ENCODE assay signal across 13 mouse cellular contexts in the genomic region with DNA sequence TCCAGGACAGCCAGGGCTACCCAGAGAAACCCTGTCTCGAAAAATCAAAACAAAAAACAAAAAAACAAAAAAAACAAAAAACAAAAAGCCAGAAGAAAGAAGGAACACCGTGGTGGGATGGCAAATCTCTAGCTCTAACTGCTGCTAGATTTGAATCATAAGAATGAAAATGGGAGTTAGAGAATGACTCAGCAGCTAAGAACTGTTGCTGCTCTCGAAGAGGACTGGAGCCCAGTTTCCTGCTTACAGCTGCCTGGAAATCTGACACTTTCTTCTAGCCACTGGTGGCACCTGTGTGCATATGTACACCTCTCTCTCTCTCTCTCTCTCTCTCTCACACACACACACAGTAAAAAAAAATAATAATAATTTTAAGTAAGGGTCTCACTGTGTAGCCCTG. TPM values are rescaled to one million over a fixed set of nuclear protein-coding genes. Genes with fewer than 3 reads are reported as not detected.
A peak's percentile ranks its signal among the peaks of the same experiment; 100 is the strongest.
DNase-seq lines count a peak whose midpoint lies in the region; ATAC-seq and TF ChIP-seq lines count a peak whose summit lies in the region.
"Had no signal": no experiment of that assay in that cellular context is flagged by ENCODE, and none has a peak within 500 bp of the region (broad histone marks: within the 10 kb centered on the region; RNA-seq: fewer than 3 reads in every experiment).

No protein-coding gene starts in this region.

- no peaks in the 10 kb centered on the region for H3K9me3 ChIP-seq in heart, embryonic 15.5 days (replicated peaks)
- H3K9me3 ChIP-seq in heart, embryonic 12.5 days (replicated peaks): no peaks in the 10 kb centered on the region
- no peaks in the 10 kb centered on the region for H3K9me3 ChIP-seq in liver, embryonic 13.5 days (replicated peaks)
- H3K9me3 ChIP-seq: midbrain, embryonic 12.5 days; neural tube, embryonic 12.5 days had no signal

- ATAC-seq in heart, embryonic 15.5 days (replicated peaks; ENCODE audit: insufficient number of reproducible peaks, insufficient read depth, low FRiP score, low read depth): no peak
- no peak for ATAC-seq in heart, embryonic 12.5 days (ENCODE audit: insufficient number of reproducible peaks, low FRiP score)
- no peak for ATAC-seq in liver, embryonic 13.5 days (ENCODE audit: low read depth)
- no peak for ATAC-seq in monocyte, adult 5-6 weeks (replicated peaks; ENCODE audit: insufficient number of reproducible peaks, low FRiP score, low TSS enrichment, poor library complexity, severe bottlenecking)
- ATAC-seq in frontal cortex, adult (ENCODE audit: low TSS enrichment): no peak

- TF ChIP-seq CTCF in bone marrow macrophage, adult 2 months (IDR thresholded peaks at IDR 0.05; ENCODE audit: low read depth, low read length): no peak

- no peak overlapping the region for H3K4me2 ChIP-seq in heart, embryonic 15.5 days
- H3K4me2 ChIP-seq in heart, embryonic 12.5 days: no peak overlapping the region
- H3K4me2 ChIP-seq in liver, embryonic 13.5 days: peak overlapping the region; percentile 37
- H3K4me2 ChIP-seq: midbrain, embryonic 12.5 days; neural tube, embryonic 12.5 days had no signal

- peaks cover 10% of the 10 kb centered on the region for H3K4me1 ChIP-seq in heart, embryonic 15.5 days (replicated peaks)
- H3K4me1 ChIP-seq in heart, embryonic 12.5 days (replicated peaks): peaks cover 23% of the 10 kb centered on the region
- H3K4me1 ChIP-seq in bone marrow macrophage, adult 2 months (ENCODE audit: control insufficient read depth, insufficient read depth, low read length): peaks cover 15% of the 10 kb centered on the region
- peaks cover 81% of the 10 kb centered on the region for H3K4me1 ChIP-seq in liver, embryonic 13.5 days (replicated peaks)
- H3K4me1 ChIP-seq: midbrain, embryonic 12.5 days; neural tube, embryonic 12.5 days had no signal

- H3K9ac ChIP-seq in heart, embryonic 15.5 days: no peak overlapping the region
- no peak overlapping the region for H3K9ac ChIP-seq in heart, embryonic 12.5 days
- 0 out of 2 replicates have a peak overlapping the region, but pooled peaks have one; percentile 26 for H3K9ac ChIP-seq in liver, embryonic 13.5 days
- H3K9ac ChIP-seq: midbrain, embryonic 12.5 days; neural tube, embryonic 12.5 days had no signal

- H3K36me3 ChIP-seq in heart, embryonic 15.5 days: 0 out of 2 replicates have a peak, but pooled peaks cover 5% of the 10 kb centered on the region
- H3K36me3 ChIP-seq in heart, embryonic 12.5 days: peaks cover 3% of the 10 kb centered on the region; the same call in 1 of the 2 replicates
- H3K36me3 ChIP-seq in liver, embryonic 13.5 days: no peaks in the 10 kb centered on the region
- H3K36me3 ChIP-seq: midbrain, embryonic 12.5 days; neural tube, embryonic 12.5 days had no signal

- peak; percentile 33 for DNase-seq in CD4-positive helper T cell, adult 2 months (ENCODE audit: low read depth, low spot score)
- DNase-seq in liver, embryonic 13.5 days: no peak
- no peak for DNase-seq in adrenal gland, postnatal 10 days
- DNase-seq: kidney, postnatal 36 days; lung, adult 2 months had no signal

- TF ChIP-seq POLR2A in bone marrow macrophage, adult 2 months (IDR thresholded peaks at IDR 0.05; ENCODE audit: borderline replicate concordance, low read depth, low read length): no peak

- WGBS in heart, embryonic 15.5 days: 61% methylated on average over 3 of the region's 3 CpGs
- WGBS in heart, embryonic 12.5 days: 55% methylated on average over 3 of the region's 3 CpGs
- 26% methylated on average over 3 of the region's 3 CpGs for WGBS in liver, embryonic 13.5 days (ENCODE audit: insufficient replicate concordance)

- H3K27me3 ChIP-seq in heart, embryonic 15.5 days: no peaks in the 10 kb centered on the region
- H3K27me3 ChIP-seq in heart, embryonic 12.5 days (replicated peaks): no peaks in the 10 kb centered on the region
- H3K27me3 ChIP-seq in liver, embryonic 13.5 days: no peaks in the 10 kb centered on the region
- H3K27me3 ChIP-seq: midbrain, embryonic 12.5 days; neural tube, embryonic 12.5 days had no signal

- peak overlapping the region; percentile 34; the same call in 1 of the 2 replicates for H3K27ac ChIP-seq in heart, embryonic 15.5 days
- H3K27ac ChIP-seq in heart, embryonic 12.5 days (ENCODE audit: poor library complexity, severe bottlenecking): no peak overlapping the region
- peak overlapping the region; percentile 77 for H3K27ac ChIP-seq in bone marrow macrophage, adult 2 months (ENCODE audit: insufficient read depth, low read depth, low read length)
- peak overlapping the region; percentile 90 for H3K27ac ChIP-seq in liver, embryonic 13.5 days
- H3K27ac ChIP-seq: left cerebral cortex, adult 2 months; midbrain, embryonic 12.5 days; neural tube, embryonic 12.5 days had no signal

- H3K4me3 ChIP-seq in heart, embryonic 15.5 days: no peak overlapping the region
- H3K4me3 ChIP-seq in heart, embryonic 12.5 days: no peak overlapping the region
- H3K4me3 ChIP-seq in bone marrow macrophage, adult 2 months (ENCODE audit: insufficient read depth, low read length): no peak overlapping the region
- no peak overlapping the region for H3K4me3 ChIP-seq in liver, embryonic 13.5 days (replicated peaks)
- H3K4me3 ChIP-seq: left cerebral cortex, adult 2 months; midbrain, embryonic 12.5 days; neural tube, embryonic 12.5 days had no signal

RNA-seq across cellular contexts. Expression of gene Nmrk1, which starts 14.6 kb away (rescaled TPM):
- polyA plus RNA-seq in heart, embryonic 15.5 days (2015; fragmentation: Nextera tagmentation; extraction: Ambion mirVana): 6.5 and 7.7 TPM in 2 replicates
- 5.7 and 6.3 TPM in 2 replicates for polyA plus RNA-seq in heart, embryonic 12.5 days (2016; fragmentation: Nextera tagmentation; extraction: Ambion mirVana)
- polyA plus RNA-seq in bone marrow macrophage, adult 2 months (2012; ENCODE audit: insufficient read depth, insufficient read length, missing spikeins): 12.7 and 12.8 TPM in 2 replicates
- 6.8 TPM in 2 replicates for polyA plus RNA-seq in liver, embryonic 13.5 days (2015; fragmentation: Nextera tagmentation; extraction: Ambion mirVana)
- total RNA-seq in adrenal gland, postnatal 10 days (2021): 10 to 100 TPM; 11.4 to 12.6 TPM
- 7.0 to 19.9 TPM (median 7.7 TPM) in 3 replicates for total RNA-seq in monocyte, adult 5-6 weeks (2017)

RNA-seq across cellular contexts. Expression of gene Ostf1, which starts 14.8 kb away (rescaled TPM):
- polyA plus RNA-seq in heart, embryonic 15.5 days (2015; fragmentation: Nextera tagmentation; extraction: Ambion mirVana): 75.4 and 88.8 TPM in 2 replicates
- polyA plus RNA-seq in heart, embryonic 12.5 days (2016; fragmentation: Nextera tagmentation; extraction: Ambion mirVana): 59.5 and 60.4 TPM in 2 replicates
- polyA plus RNA-seq in bone marrow macrophage, adult 2 months (2012; ENCODE audit: insufficient read depth, insufficient read length, missing spikeins): 267 and 297 TPM in 2 replicates
- 63.7 and 64.5 TPM in 2 replicates for polyA plus RNA-seq in liver, embryonic 13.5 days (2015; fragmentation: Nextera tagmentation; extraction: Ambion mirVana)
- total RNA-seq in adrenal gland, postnatal 10 days (2021): 10 to 100 TPM; 90.4 to 91.2 TPM
- 458 to 713 TPM (median 609 TPM) in 3 replicates for total RNA-seq in monocyte, adult 5-6 weeks (2017)

RNA-seq across cellular contexts. Expression of gene Carnmt1, which starts 24.2 kb away (rescaled TPM):
- polyA plus RNA-seq in heart, embryonic 15.5 days (2015; fragmentation: Nextera tagmentation; extraction: Ambion mirVana): 23.5 and 25.4 TPM in 2 replicates
- 32.3 and 34.9 TPM in 2 replicates for polyA plus RNA-seq in heart, embryonic 12.5 days (2016; fragmentation: Nextera tagmentation; extraction: Ambion mirVana)
- polyA plus RNA-seq in bone marrow macrophage, adult 2 months (2012; ENCODE audit: insufficient read depth, insufficient read length, missing spikeins): 6.7 and 10.8 TPM in 2 replicates
- 24.7 and 25.6 TPM in 2 replicates for polyA plus RNA-seq in liver, embryonic 13.5 days (2015; fragmentation: Nextera tagmentation; extraction: Ambion mirVana)
- total RNA-seq in adrenal gland, postnatal 10 days (2021): 10 to 100 TPM; 16.7 to 19.4 TPM
- total RNA-seq in monocyte, adult 5-6 weeks (2017): 6.6 to 20.4 TPM (median 15.4 TPM) in 3 replicates
